Mouse (Mus musculus) megakaryocyte progenitor cell, adult 5-6 weeks (primary cell): Measurements from ENCODE around the gene Pnpla3. TPM values are rescaled to one million over a fixed set of nuclear protein-coding genes. Genes with fewer than 3 reads are reported as not detected.
A peak's percentile ranks its signal among the peaks of the same experiment; 100 is the strongest.

Experiments
- ATAC-seq: replicated peaks from 2 replicates; pipeline ENCODE4 v1.8.0; 2016; ENCODE audit warnings: mild to moderate bottlenecking, moderate TSS enrichment, inconsistent platforms; ENCODE audit not compliant: poor library complexity
- total RNA-seq, 2 experiments: library from RNA; stranded (forward) in 1 of 2; stranded (reverse) in 1 of 2; fragments of 157-497, 149-512 nt in 1 of 2; fragments of 200-1000 nt in 1 of 2; gene quantifications; 2 replicates each; pipeline versions ENCODE4 v1.2.3 to v1.2.4; 2015 to 2017

Gene Pnpla3
- total RNA-seq, 2 experiments from 2014 or later = not detected

DNA sequence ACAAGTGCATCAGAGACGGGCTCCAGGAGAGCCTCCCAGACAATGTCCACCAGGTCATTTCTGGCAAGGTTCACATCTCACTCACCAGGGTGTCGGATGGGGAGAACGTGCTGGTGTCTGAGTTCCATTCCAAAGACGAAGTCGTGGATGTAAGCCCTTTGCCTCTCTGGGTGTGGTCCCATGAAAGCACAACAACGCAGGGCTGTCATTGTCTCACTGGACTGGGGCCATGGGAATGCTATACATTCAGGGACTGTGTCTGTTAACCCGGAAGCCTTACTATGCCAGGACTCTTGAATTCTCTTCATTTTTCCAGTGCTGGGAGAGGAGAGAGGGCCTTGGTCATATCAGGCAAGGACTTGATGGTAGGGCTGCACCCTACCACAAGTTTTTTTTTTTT lies 3.5 kb downstream of the Pnpla3 start:
- no peak for ATAC-seq

DNA sequence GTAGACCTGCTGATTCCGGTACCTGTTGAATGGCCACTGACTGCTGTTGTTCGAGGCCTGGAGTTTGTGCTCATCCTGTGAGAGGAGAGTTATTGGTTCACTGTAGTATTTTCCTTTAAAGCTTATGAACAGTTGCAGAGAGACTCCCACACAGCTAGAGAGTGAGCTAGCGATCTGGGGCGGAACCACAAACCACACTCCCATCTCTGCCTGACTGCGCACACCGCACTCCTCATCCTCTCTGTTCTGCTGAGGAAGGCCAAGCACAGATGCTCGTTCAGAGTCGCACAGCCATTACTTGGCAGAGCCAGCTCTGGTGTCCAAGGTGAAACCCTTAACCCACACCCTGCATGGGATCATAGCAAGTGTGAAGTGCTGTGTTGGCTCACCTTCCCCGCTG lies 11.1 kb downstream of the Pnpla3 start:
- no peak for ATAC-seq

DNA sequence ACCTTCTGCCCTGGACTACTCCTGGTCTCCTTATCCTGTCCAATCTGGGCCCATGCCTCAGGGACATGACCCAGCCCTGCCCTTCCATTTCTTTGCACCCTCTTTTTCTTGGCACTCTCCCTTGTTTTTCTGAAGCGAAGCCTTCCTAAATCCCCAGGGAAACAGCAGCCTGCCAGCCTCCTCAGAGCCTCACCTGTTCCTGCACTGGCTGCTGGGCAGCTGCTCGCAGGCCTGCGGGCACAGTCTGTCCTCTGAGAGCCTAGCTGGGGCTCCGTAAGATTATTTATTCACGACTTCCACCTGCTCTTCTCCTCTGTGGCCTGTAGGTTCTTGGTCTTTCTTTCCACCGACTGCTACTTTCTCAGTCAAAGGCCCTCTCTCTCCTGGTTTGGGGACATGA lies 14.4 kb downstream of the Pnpla3 start:
- ATAC-seq = no peak

- peak; percentile 48 for ATAC-seq
Observed at GRCm38 (mm10) chr15:84183967-84184366, 16.3 kb downstream of the Pnpla3 start.

DNA sequence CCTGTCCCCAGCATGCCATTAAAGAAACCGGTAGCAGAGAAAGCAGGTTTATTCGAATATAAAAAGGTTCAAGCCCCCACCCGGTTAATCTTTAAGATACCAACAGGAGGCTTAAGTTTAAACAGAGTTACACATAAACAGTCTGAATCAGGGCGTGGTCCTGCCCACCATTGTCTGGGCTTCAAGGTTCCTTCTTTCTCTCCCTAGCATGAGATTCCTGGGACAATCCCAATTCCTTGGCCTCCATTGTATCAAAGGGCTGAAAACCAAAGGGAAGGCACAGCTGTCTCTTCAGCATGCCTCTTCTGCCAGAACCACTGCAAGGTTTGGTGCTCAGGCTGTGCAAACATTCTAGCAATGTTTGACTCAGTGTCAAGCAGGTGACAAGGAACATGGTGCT lies 18.6 kb downstream of the Pnpla3 start:
- no peak for ATAC-seq

- ATAC-seq = no peak
Observed at GRCm38 (mm10) chr15:84188887-84189530, 21.4 kb downstream of the Pnpla3 start.

GRCm38 (mm10) chr15:84189881-84190280 lies 22.2 kb downstream of the Pnpla3 start:
- peak; percentile 45 for ATAC-seq

- ATAC-seq = no peak
Observed at GRCm38 (mm10) chr15:84191724-84192057, 24.1 kb downstream of the Pnpla3 start.

DNA sequence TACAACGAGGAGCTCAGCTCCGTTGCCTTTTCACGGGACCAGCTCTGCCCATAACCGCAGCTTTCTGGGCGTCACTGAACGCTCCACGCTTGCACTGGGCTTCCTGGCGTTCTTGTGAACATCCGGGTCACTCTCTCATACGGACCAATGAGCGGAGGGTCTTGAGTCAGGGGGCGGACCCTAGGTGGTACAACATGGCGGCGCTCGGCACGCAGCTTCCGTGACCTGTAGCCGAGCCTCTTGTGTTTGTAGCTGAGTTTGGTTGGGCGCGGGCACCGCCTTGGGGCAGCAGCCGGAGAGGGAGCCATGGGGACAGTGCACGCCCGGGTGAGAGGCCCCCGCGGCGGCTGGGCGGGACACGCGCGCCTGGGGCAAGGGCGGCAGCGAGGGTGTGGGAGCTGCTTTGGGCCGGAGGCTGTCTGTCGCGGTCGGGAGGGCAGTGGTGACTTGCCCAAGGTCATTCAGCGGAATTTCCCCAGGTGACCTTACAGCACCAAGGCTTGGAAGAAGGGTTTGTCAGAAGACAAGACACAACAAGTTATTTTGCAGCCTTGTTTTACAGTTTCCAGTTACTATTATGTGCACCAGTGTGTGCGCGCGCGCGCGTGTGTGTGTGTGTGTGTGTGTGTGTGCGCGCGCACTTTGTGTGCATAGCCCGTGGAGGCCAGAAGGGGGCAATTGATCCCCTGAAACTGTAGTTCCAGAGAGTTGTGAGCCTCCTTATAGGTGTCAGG lies 24.6 kb downstream of the Pnpla3 start, which contains the start of gene Samm50:
TSS of gene Samm50 (plus strand) at position 184 of the 734 bp plus-strand sequence.
- peak; percentile 97 for ATAC-seq

- no peak for ATAC-seq
Observed at GRCm38 (mm10) chr15:84196486-84197165, 29.0 kb downstream of the Pnpla3 start.

DNA sequence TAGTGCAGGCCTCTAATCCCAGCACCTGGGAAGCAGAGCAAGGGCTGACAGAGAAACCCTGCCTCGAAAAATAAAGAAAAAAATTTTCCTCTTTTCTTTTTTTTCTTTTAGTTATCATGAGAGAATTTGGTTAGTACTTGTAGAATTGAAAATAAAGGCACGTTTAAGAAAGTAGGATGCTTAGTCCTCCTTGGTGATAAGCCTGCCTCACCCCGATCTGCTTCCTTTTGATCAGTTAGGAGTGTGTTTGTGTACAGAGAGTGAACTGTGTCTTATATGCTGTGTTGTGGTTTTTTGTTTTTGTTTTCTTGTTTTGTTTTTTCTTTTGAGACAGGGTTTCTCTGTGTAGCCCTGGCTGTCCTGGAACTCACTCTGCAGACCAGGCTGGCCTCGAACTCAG lies 39.7 kb downstream of the Pnpla3 start:
- no peak for ATAC-seq

DNA sequence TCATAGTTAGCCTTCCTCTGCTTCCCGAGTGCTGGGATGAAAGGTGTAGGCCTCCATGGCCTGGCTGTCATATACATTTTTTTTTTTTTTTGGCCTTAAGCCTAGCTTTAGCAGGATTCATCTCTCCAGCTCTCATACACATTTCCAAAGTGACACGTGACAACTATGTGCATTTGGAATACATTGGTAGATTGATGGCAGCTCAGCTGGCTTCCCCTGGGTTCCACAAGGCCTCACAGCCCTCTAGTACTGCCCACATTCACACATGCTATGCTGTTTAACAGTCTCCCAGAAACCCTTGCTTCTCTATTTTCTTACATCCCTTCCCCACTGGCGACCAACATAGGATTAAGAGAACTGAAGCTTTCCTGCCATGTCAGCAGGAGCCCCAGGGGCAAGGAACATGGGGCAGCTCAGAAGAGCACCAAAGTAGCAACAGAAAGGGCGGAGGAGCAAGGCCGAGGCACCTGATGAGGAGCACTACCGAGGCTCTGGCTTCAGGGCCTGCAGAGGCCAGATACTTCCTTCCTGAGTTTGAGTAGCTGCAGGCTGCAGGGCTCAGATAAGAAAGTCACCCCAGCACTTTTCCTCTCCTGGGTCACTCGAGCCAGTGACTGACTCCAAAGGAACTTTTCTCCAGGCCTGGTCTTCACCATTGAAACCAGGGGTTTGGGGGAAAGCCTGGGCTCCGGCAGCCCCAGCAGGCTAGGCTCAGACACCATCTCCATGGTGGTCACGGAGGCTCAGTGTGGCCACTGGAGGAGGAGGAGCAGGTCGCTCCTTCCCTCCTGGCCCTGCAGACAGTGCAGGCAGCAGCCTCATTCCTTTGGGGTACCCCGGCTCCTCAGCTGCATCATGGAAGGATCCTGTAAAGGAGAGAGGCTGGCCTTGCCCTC lies 42.1 kb downstream of the Pnpla3 start:
- ATAC-seq = peak; percentile 80

DNA sequence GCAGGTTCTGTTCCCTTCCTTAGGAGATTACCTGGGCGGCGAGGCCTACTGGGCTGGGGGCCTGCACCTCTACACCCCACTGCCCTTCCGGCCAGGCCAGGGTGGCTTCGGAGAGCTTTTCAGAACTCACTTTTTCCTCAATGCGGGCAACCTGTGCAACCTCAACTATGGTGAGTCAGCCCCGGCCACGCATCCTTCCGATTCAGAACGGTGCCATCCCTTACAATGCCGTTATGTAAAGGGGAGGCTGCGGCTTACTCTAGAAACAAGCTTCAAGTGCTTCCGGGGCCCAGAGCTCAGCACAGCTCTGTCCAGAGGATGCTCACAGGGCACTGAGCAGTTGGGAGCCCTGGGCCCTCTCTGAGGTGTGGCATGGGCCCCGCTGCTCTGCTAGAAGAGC lies 42.8 kb downstream of the Pnpla3 start:
- no peak for ATAC-seq

DNA sequence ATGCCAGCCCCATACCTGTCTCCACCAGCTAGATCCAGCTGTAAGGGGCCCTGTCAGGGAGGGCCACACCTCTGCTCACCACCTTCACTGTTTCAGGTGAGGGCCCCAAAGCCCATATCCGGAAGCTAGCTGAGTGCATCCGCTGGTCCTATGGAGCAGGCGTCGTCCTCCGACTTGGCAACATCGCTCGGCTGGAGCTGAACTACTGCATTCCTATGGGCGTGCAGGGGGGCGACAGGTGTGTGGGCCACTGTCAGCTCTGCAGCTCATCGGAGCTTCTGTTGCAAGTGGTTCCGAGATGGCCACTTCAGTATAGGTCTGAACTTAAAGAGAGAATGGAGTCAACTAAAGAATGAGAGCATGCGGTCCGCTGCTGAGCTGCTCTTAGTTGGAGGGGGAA lies 43.3 kb downstream of the Pnpla3 start:
- no peak for ATAC-seq

- no peak for ATAC-seq
Observed at GRCm38 (mm10) chr15:84211564-84211963, 43.9 kb downstream of the Pnpla3 start.

DNA sequence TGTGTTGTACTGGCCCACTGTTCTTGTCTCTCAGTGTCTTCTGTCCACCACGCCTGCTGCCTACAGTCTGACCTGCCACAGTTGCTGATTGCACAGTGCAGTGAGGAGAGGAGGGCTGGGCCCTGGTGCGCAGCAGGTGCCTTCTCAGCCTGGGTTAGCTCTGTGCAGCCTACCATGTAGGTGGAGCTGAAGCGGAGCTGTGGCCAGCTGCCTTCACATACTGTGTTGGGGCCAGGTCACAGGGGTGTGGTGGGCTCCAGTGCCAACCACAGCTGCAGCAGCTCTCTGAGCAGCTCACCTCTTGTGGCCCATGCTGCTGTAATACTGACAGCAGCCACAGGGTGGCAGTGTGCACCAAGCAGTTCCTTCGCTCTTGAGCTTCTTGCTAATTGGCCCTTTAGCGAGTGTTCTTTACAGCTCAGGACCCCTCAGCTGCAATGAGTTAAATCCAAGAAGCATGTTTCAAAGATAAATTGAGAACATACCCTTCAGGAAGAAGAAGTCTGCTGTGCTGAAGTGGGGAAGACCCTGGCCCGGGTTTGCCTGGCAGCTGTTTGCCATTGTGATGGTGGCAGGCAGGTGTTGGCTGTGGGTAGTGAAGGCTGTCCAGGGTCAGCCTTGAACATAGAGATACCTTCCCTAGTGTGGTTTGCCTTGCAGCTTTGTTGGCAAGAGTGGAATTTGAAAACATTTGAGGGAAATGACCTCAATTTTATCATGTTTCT lies 44.6 kb downstream of the Pnpla3 start:
- peak; percentile 73 for ATAC-seq

GRCm38 (mm10) chr15:84212756-84213105 lies 45.1 kb downstream of the Pnpla3 start:
- ATAC-seq = no peak

DNA sequence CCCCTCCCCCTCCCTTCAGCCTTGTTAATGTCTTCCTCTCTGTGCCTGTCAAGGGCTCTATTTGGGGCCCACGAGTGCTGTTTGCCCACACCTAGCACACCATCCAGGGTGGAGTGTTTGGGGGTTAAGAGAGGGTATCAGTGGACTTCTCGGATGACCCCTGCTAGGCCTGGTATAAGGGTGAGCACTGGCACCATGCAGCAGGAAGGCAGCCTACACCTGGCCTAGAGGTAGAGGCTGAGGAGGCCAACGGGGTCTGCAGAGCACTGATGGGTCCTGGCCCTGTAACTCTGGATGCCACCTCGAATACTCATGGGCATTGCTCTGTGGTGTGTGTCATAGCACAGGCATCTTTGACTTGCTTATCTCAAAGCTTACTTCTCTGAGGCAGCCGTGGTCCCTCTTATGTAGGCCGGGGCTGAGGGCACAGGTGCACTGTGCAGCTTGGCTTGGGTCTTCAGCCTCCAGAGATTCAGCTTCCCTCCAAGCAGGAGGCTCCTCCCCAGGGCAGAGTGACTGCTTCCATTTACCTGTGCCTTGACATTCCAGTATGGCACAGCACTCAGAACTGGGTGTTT lies 45.6 kb downstream of the Pnpla3 start:
- no peak for ATAC-seq

- no peak for ATAC-seq
Observed at GRCm38 (mm10) chr15:84214476-84214875, 46.8 kb downstream of the Pnpla3 start.

DNA sequence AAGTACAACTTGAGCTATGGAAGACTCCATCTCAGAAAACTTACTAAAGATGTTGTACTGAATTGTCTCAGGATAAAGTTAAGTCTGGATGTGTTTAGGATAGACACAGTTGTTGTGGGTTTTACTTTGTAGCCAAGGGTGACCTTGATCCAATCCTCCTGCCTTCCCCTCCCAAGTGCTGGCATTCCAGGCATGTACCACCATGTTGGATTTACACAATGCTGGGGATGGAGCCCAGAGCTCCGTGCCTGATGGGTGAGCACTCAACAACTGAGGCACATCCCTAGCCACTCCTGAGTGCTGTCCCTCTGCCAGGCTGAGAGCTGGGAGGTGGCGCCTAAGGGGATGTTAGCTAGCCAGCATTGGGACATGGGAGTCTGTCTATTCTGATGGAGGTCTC lies 47.6 kb downstream of the Pnpla3 start:
- ATAC-seq = no peak
